Mouse (Mus musculus): ENCODE measurements around the gene Lat2. TPM values are rescaled to one million over a fixed set of nuclear protein-coding genes. Genes with fewer than 3 reads are reported as not detected.

The Lat2 gene
- polyA plus RNA-seq, 1 experiment from 2014 or later = 1.6 TPM

Small RNA genes lying within 50 kb of the gene (microRNA-seq; reads per million reads assigned to microRNA genes)
- gene Mir7228 = not detected

Other genes with a start within 250 kb of the Lat2 start
- gene Gtf2ird1, start 158.3 kb downstream of the Lat2 start, polyA plus RNA-seq (2014; fragmentation: Nextera tagmentation; extraction: Ambion mirVana) = 107 and 112 TPM in 2 replicates
- 4.1 and 4.4 TPM in 2 replicates for gene Clip2, start 62.6 kb downstream of the Lat2 start, polyA plus RNA-seq (2014; fragmentation: Nextera tagmentation; extraction: Ambion mirVana)
- gene Syna, start 54.9 kb downstream of the Lat2 start, polyA plus RNA-seq (2014; fragmentation: Nextera tagmentation; extraction: Ambion mirVana) = 0.17 TPM in 1 of 2 replicates, not detected in the other
- 278 and 285 TPM in 2 replicates for gene Rfc2, start 33.7 kb downstream of the Lat2 start, polyA plus RNA-seq (2014; fragmentation: Nextera tagmentation; extraction: Ambion mirVana)
- gene Eif4h, start 24.5 kb upstream of the Lat2 start, polyA plus RNA-seq (2014; fragmentation: Nextera tagmentation; extraction: Ambion mirVana) = 442 and 457 TPM in 2 replicates
- gene Limk1, start 73.6 kb upstream of the Lat2 start, polyA plus RNA-seq (2014; fragmentation: Nextera tagmentation; extraction: Ambion mirVana) = 7.1 and 7.6 TPM in 2 replicates
- gene Eln, start 132.3 kb upstream of the Lat2 start, polyA plus RNA-seq (2014; fragmentation: Nextera tagmentation; extraction: Ambion mirVana) = 48.3 and 54.9 TPM in 2 replicates

Measured in stomach, embryonic 14.5 days (tissue).